Mouse (Mus musculus) MN1 (cell line): ENCODE results near the gene Zfyve26.
"Not testable (repeated sequence)": the region's sequence is repeated elsewhere in the genome, so short reads cannot be mapped to it uniquely, and the experiment has no call there.

Experiments used
- DNase-seq: peaks from one replicate; pipeline ENCODE4 v3.0.0-alpha.2; 2016; ENCODE audit warnings: low spot score

Zfyve26 gene

GRCm38 (mm10) chr12:79260154-79260553, 36.0 kb downstream of the Zfyve26 start:
- DNase-seq: no peak

DNA sequence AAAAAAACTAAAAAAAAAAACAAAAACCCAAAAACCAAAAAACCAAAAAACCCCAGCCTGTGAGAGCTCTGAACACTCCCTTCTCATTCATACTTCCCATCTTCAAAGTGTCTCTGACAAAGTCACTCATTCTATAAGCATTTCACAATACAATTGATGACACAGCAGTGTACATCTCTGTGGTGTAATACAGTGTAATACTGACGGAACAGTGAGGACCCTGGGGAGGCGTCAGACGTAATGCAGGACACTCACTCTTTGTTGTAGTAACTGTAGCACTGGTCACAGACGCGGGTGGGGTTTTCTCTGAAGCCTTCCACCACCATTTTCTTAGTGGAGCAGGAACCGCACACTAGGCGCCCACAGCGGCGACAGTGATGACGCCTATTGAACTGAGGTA, 41.1 kb downstream of the Zfyve26 start:
- DNase-seq: peak; percentile 8

GRCm38 (mm10) chr12:79253294-79254053, 42.6 kb downstream of the Zfyve26 start:
- DNase-seq: no peak

DNA sequence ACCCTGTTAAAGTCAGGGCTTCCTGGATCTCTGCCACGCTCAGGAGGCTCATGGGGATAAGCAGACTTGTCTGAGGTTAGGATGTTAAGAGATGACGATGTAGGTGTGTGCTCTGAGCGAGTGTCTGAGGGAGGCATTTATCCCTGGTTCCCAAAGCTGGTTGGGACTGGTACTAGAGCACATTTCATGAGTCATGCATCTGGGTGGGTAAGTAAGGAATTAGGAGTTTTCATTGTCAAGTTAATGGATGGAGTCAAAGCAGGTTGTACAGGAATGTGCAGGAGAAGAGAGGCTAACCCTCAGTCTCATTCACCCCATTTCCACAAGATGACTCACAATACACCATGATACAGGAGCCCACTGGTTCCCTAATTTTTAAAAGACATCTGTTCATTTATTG, 48.0 kb downstream of the Zfyve26 start:
- no peak for DNase-seq

- no peak for DNase-seq
Measured at GRCm38 (mm10) chr12:79242921-79243320, 53.2 kb downstream of the Zfyve26 start.

DNA sequence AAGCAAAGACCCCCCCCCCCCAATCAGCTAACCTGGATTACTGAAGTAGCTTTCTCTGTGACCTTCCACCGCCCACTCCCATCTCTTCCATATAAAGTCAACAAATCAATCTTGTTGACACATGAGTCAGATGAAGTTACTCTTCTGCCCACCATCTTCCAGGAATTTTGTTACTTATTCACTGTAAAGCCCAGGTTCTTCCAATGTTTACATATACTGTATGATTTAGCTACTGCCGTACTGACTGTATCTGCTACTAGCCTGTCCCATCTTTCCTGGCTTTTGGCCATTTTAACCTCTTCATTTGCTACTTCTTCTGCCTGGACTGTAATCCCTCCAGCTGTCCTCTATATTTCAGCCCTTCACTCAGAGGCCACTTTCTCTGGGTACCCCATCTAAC, 54.1 kb downstream of the Zfyve26 start:
- DNase-seq: no peak

GRCm38 (mm10) chr12:79235485-79236080, 60.5 kb downstream of the Zfyve26 start:
- DNase-seq: no peak

DNA sequence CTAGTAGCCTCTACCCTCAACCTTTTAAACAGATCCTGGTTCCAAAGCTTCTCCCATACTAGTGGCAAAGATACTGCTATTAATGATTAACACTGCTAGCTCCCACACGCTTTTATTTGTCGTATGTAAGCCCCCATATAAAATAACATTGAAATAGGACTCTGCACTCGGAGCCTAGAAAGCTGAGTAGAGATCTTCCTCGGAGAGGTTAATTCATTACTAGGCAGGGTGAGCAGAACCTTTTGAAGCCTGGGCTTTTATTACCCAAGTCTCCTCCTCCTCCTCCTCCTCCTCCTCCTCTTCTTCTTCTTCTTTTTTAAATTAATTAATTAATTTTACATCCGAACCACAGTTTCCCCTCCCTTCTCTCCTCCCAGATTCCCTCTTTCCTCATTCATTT, 78.6 kb downstream of the Zfyve26 start:
- no peak for DNase-seq

DNA sequence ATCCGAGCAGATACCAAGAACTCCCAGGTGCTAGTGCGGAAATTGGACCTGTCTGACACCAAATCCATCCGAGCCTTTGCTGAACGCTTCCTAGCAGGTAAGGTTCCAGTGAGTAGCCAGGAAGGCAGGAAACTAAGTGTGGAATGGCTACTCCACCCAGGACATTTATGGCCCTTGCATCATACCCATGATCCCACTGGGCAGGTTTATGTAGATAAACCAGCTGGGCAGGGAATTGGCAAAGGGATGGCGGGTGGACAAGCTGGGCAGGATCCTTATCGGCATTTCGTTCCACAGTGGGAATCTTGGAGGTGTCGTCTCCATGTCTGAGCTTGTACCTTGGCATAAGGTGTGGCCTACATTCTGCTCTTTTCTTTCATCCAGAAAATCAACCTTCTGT, 84.7 kb downstream of the Zfyve26 start:
- no peak for DNase-seq

GRCm38 (mm10) chr12:79208703-79209464, 87.2 kb downstream of the Zfyve26 start, which contains the start of gene Rdh12:
Rdh12 (plus strand) TSS chr12:79208914.
- peak; percentile 46 for DNase-seq

GRCm38 (mm10) chr12:79201882-79202281, 94.2 kb downstream of the Zfyve26 start:
- DNase-seq: no peak

- no peak for DNase-seq
Measured at GRCm38 (mm10) chr12:79197105-79197504, 99.0 kb downstream of the Zfyve26 start.

GRCm38 (mm10) chr12:79193441-79193840, 102.7 kb downstream of the Zfyve26 start:
- DNase-seq: peak; percentile 76

DNA sequence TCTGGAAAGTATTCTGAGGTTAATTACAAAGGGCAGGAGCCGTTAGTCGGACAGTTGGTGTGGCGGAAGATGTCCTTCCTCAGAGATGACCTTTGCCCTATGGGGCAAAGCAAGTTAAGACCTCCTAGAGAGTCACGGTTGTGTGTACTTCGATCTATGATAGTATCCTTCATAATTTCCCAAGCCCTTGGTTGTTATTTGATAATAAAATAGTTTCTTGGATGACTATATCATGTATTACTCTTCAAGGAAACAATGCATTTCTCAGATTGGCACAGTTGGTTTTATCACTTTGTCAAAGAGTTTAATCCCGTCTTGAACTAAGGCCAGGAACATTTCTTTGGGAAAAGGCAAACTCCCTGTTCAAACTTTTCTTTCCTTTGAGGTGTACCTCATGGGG, 103.9 kb downstream of the Zfyve26 start, which contains the start of gene Rdh11:
TSS of gene Rdh11 (minus strand) at position 101 of the 400 bp plus-strand sequence.
- DNase-seq: no peak

GRCm38 (mm10) chr12:79191701-79192100, 104.4 kb downstream of the Zfyve26 start:
- DNase-seq: peak; percentile 91

DNA sequence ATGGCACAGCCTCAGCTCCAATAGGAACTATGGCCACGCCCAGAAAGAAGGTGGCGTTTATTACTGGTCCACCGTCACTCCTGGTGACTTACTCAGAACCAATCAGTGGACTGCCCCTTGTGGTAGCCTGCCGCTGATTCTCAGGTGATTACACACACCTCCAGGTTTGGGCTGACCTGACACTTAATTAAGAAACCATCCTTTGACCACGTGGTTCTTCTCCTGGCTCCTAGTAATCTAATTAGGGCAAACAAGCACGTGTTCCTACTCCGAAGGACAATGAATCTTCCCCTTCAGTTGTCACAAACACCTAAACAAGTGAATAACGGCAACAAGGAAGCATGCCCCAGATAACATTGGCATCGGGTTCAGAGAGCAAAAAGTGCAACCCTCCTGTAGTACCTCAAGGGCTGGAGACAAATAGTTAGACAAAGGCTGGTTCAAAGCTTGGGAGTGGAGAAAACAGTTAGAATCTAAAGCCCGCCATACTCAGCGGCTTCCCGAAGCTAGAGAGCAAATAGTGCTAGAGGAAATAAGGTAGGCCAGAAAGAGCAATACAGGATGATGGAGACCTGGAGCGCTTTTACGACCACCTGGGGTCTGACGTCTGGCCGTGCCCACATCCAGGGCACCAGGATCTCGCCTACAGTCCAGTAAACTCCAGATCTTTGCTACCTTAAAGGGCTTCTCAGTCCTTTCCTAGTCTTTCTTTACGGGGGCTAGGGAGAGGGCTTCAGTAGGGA, 105.0 kb downstream of the Zfyve26 start:
- DNase-seq: peak; percentile 87

DNA sequence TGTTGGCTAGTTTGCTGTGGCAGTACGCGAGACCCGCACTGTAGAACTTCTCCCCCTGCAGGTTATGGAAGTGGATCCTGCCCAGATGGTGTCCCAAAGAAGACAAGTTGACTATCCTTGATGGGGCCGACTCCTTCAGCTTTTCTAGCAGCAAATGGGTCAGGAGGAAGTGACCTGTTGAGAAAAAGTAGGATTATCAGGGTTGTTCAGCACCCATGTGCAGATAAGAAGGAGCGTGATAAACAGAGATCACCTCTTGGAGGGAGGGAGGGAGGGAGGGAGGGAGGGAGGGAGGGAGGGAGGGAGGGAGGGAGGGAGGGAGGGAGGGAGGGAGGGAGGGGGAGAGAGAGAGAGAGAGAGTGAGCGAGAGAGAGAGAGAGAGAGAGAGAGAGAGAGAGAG, 110.9 kb downstream of the Zfyve26 start:
- DNase-seq: not testable (repeated sequence)
